Mouse (Mus musculus): ENCODE measurements around the gene Dock11.

DNA sequence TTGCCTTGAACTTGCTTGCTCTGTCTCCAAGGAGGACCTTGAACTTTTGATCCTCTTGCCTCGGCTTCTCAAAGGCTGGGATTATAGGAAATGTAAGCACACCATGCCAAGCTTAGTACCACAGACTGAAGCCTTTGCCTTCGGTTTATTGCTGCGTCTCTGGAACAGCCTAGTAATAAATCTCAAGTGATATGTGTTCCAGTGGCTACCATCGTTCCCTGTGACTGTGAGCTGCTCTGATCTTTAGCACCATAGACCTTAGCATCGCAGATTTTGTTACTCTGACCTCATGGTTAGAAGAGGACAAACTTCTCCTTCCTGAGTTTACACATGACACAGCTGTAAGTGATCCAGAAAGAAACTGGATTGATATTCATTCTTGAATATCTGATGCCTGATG lies 142.5 kb downstream of the Dock11 start:
- no peak for TF ChIP-seq CTCF (IDR thresholded peaks at IDR 0.05; ENCODE audit: extremely low read depth, insufficient read length, insufficient replicate concordance, low read depth, low read length)
- TF ChIP-seq POLR2A (IDR thresholded peaks at IDR 0.05; ENCODE audit: low read depth, low read length) = no peak

Measured in small intestine, adult 2 months (tissue).